Mouse (Mus musculus) NIH3T3 (cell line): Measurements from ENCODE around the gene Minos1.

Source experiments
- DNase-seq: peaks from one replicate; pipeline ENCODE4 v3.0.0-alpha.2; 2012; ENCODE audit warnings: low read depth

The Minos1 gene

GRCm38 (mm10) chr4:139130701-139131549 lies at the start of gene Minos1:
Gene Minos1 (minus strand): TSS chr4:139131113.
- DNase-seq: peak; percentile 98

GRCm38 (mm10) chr4:139179731-139180625 lies 49.1 kb upstream of the Minos1 start:
- no peak for DNase-seq

- DNase-seq: no peak
Observed at GRCm38 (mm10) chr4:139179218-139179617, 48.3 kb upstream of the Minos1 start.

- DNase-seq: no peak
Observed at GRCm38 (mm10) chr4:139178377-139178776, 47.5 kb upstream of the Minos1 start.

- DNase-seq: no peak
Observed at GRCm38 (mm10) chr4:139177921-139178320, 47.0 kb upstream of the Minos1 start.

- peak; percentile 20 for DNase-seq
Observed at GRCm38 (mm10) chr4:139176023-139176422, 45.1 kb upstream of the Minos1 start.

- peak; percentile 52 for DNase-seq
Observed at GRCm38 (mm10) chr4:139175061-139175971, 44.4 kb upstream of the Minos1 start.

GRCm38 (mm10) chr4:139169748-139170279 lies 38.9 kb upstream of the Minos1 start:
- DNase-seq: no peak

- no peak for DNase-seq
Observed at GRCm38 (mm10) chr4:139168985-139169747, 38.3 kb upstream of the Minos1 start.

- no peak for DNase-seq
Observed at GRCm38 (mm10) chr4:139167107-139167506, 36.2 kb upstream of the Minos1 start.

- DNase-seq: no peak
Observed at GRCm38 (mm10) chr4:139166244-139166643, 35.3 kb upstream of the Minos1 start.

GRCm38 (mm10) chr4:139165259-139165658 lies 34.3 kb upstream of the Minos1 start:
- no peak for DNase-seq

GRCm38 (mm10) chr4:139164082-139164481 lies 33.2 kb upstream of the Minos1 start:
- DNase-seq: no peak

GRCm38 (mm10) chr4:139161076-139161475 lies 30.2 kb upstream of the Minos1 start:
- no peak for DNase-seq

- no peak for DNase-seq
Observed at GRCm38 (mm10) chr4:139158350-139158749, 27.4 kb upstream of the Minos1 start.

- no peak for DNase-seq
Observed at GRCm38 (mm10) chr4:139156538-139156937, 25.6 kb upstream of the Minos1 start.

- DNase-seq: no peak
Observed at GRCm38 (mm10) chr4:139154576-139155307, 23.8 kb upstream of the Minos1 start.

GRCm38 (mm10) chr4:139151370-139151769 lies 20.5 kb upstream of the Minos1 start:
- DNase-seq: no peak

GRCm38 (mm10) chr4:139146760-139147159 lies 15.8 kb upstream of the Minos1 start:
- peak; percentile 78 for DNase-seq

- no peak for DNase-seq
Observed at GRCm38 (mm10) chr4:139145156-139145555, 14.2 kb upstream of the Minos1 start.
